Mouse (Mus musculus) erythroblast, embryonic 14.5 days (primary cell): ENCODE results near the gene L3mbtl1.

Experiments
- GATA1 ChIP-seq: IDR thresholded peaks from 2 replicates; pipeline ENCODE4 v1.6.1; 2012; ENCODE audit warnings: low read length, inconsistent platforms, mixed read lengths
- TAL1 ChIP-seq: IDR thresholded peaks from 3 replicates; pipeline ENCODE4 v1.6.1; 2012; ENCODE audit warnings: low read length, inconsistent platforms, mixed read lengths

- TF ChIP-seq TAL1 (no peak), GATA1 (no peak)
Observed at GRCm38 (mm10) chr2:162931123-162931673, 12.1 kb upstream of the L3mbtl1 start, which contains the start of gene Srsf6.
